Mouse (Mus musculus): ENCODE measurements around the gene Tcf7l1. TPM values are rescaled to one million over a fixed set of nuclear protein-coding genes. Genes with fewer than 3 reads are reported as not detected.
A peak's percentile ranks its signal among the peaks of the same experiment; 100 is the strongest.

Gene Tcf7l1
- total RNA-seq, 2 experiments from 2014 or later = 0.90 TPM; not detected in 1

GRCm38 (mm10) chr6:72607676-72608075 is 181.4 kb downstream of the Tcf7l1 start:
- ATAC-seq (replicated peaks; ENCODE audit: low FRiP score, low TSS enrichment, poor library complexity, severe bottlenecking) = no peak

- no peak for ATAC-seq (replicated peaks; ENCODE audit: low FRiP score, low TSS enrichment, poor library complexity, severe bottlenecking)
Measured at GRCm38 (mm10) chr6:72607060-72607459, 182.0 kb downstream of the Tcf7l1 start.

DNA sequence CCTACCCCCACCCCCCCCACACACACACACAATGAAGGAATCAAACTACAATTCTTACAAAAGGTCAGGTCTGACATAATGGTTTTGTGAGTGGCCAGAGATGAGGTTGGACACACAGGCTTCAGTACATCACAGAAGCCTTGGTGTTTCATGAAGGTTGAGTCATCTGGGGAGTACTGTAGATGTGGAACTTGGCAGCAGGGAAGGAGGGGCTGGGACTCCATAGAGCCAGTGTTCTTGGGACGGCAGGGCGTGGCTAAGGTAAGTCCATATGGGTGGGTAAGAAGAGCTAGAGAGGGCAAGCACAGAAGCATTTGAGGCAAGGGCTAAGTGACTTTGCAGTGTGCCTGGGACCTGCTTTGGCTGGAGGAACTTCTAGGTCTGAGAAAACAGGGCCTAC is 185.0 kb downstream of the Tcf7l1 start:
- no peak for ATAC-seq (replicated peaks; ENCODE audit: low FRiP score, low TSS enrichment, poor library complexity, severe bottlenecking)

DNA sequence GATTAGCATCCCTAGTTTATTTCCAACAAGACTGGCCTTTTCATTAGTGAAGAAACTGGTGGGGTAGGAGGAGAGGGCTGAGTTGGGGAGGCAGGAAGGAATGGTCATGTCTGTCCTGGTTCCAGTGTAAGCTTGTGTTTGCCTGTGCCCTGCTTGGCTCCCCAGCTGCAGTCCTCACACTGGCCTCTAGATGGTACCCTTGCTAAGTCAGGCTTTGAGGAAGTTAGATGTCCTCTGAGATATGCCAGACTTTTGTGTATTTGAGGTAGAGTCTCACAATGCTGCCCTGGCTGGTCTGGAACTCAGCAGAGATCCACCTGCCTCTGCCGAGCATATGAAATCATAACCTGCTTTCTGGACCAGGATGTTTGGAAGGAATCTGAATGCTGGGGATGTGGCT is 187.3 kb downstream of the Tcf7l1 start:
- peak; percentile 67 for ATAC-seq (replicated peaks; ENCODE audit: low FRiP score, low TSS enrichment, poor library complexity, severe bottlenecking)

- no peak for ATAC-seq (replicated peaks; ENCODE audit: low FRiP score, low TSS enrichment, poor library complexity, severe bottlenecking)
Measured at GRCm38 (mm10) chr6:72600771-72601170, 188.3 kb downstream of the Tcf7l1 start.

DNA sequence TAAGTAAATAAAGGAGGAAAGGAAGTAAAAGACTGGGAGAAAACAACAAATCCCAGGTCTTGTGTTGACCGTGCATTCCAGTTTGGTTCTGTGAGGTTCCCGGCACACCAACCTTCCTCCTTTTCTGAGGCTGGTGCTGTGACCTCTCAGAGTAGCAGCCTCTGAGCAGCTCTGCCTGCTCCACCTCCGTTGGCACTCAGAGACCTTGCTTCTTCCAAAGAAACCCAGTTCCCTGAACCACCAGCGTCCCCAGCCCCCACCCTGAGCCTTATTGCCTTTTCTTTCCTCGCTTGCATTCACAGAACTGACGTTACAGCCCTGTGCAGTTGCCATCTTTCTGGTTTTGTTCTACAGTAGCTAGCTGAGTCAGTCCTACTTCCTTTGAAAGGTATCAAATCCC is 188.8 kb downstream of the Tcf7l1 start:
- ATAC-seq (replicated peaks; ENCODE audit: low FRiP score, low TSS enrichment, poor library complexity, severe bottlenecking) = no peak

DNA sequence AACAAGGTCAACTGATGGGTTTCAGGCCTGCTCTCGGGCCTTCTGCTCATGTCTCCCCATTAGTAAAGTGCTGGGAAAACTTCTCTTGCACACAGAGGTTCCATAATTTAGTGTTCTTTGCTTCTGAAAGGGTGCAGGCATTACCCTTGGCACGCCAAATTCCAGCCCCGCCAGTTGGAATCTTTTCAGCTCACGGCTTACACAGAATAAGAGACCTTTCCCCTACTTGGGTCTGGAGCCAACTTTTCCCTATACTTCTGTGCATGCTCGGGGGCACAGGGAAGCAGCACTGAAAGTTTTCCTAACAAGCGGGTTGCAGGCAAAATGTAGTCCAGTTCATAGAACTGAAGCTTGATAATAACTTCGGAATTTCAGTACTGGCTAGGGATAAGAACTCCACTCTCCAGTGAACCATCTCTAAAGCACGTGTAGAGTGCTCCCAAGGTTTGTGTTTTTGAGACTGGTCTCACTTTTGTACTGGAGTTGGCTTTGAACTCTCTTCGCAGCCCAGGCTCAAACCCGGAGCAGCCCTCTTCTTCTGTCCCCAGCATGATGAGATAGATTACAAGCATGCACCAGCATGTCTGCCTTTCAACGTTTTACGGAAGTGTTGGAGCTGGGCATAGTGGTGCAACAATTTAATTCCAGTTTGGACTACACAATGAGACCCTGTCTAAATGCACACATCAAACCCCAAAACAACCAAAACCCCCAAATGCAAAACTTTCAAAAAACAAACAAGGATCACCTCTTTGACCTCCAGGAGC is 190.1 kb downstream of the Tcf7l1 start:
- ATAC-seq (replicated peaks; ENCODE audit: low FRiP score, low TSS enrichment, poor library complexity, severe bottlenecking) = no peak

DNA sequence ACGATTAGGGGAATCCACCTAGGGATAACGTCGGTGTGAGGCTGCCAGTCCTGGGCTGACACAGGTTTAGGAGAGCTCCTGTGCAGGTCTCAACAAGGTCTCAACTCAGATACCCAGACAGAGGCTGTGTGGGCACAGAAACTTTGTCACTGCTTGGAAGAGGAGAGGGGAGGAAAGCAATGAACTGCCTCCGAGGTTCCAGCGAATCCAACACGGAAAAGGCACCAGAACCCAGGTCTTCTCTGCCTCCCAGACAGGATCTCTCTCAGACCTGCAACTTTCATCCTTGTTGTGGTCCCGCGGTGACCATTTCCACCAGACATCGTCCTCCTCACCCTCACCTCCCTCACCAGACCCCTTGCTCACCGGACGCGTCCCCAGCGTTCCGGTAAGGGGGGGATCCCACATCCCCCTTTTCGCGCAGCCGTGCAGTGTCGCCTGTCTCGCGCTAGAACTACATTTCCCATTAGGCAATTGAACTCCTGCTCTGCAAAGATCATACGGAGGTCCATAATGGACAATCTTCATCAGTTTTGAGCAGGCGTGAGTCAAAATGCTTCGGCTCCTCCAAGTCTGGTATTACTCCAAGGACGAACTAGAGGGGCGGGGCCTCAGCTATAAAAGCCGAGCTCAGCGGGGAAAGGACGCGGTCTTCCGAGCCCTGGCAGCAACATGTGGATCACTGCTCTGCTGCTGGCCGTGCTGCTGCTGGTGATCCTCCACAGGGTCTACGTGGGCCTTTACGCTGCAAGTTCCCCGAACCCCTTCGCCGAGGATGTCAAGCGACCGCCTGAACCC is 190.9 kb downstream of the Tcf7l1 start, which contains the start of the genes Elmod3 and Retsat:
Gene Elmod3, minus strand, starts transcription at position 458 of the 798 bp plus-strand sequence.
Gene Retsat, plus strand, starts transcription at position 520 of the 798 bp plus-strand sequence.
- peak; percentile 81 for ATAC-seq (replicated peaks; ENCODE audit: low FRiP score, low TSS enrichment, poor library complexity, severe bottlenecking)

- ATAC-seq (replicated peaks; ENCODE audit: low FRiP score, low TSS enrichment, poor library complexity, severe bottlenecking) = no peak
Measured at GRCm38 (mm10) chr6:72597083-72597874, 191.8 kb downstream of the Tcf7l1 start.

DNA sequence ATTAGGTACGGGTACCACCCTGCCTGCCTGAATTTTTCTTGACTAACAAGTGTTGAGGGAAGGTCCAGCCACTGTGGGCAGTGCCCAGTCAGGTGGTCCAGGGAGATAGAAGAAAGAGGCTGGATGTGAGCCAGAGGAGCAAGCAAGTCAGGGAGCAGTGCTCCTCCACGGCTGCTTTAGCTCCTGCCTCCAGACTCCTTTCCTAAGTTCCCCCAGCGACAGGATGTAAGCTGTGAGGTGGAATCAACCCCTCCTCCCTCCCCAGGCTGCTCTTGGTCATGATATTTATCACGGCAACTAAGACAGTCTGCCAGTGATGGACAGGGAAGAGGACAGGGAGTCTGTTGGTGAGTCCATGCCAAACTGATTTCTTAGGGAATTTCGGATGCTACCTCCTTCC is 195.1 kb downstream of the Tcf7l1 start:
- no peak for ATAC-seq (replicated peaks; ENCODE audit: low FRiP score, low TSS enrichment, poor library complexity, severe bottlenecking)

DNA sequence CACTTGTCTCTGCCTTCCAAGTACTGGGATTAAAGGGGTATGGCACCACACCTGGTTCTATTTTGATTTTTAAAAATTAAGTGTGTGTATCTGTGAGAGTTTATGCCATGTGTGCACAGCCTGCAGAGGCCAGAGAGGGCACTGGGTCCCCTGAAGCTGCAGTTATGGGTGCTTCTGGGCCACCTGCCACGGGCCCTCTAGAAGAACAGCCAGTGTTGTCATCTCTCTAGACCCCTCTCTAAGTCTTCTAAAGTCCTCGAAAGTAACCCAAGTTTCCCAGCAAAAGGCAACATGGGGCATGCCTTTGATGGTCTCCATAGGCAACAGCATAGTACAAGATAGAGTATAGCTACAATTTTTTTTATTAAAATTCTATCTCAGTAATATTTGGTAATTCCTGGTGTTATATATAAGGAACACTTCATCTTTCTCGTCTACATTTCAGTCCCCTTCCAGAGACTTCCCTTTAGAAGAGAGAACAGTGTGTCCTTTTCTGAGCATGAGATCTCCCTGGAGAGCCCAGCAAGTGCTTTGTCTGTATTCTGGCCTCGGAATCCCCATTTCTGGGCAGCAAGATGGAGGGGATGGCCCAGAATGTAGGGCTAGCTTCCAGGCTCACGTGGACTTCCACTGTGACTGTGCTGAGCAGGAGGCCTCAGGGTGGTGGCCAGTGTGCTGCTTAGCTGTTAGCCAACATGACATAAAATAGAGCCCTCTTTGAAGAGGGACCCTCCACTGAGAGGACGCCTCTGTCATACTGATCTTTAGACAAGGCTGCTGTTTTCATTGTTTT is 195.8 kb downstream of the Tcf7l1 start:
- no peak for ATAC-seq (replicated peaks; ENCODE audit: low FRiP score, low TSS enrichment, poor library complexity, severe bottlenecking)

DNA sequence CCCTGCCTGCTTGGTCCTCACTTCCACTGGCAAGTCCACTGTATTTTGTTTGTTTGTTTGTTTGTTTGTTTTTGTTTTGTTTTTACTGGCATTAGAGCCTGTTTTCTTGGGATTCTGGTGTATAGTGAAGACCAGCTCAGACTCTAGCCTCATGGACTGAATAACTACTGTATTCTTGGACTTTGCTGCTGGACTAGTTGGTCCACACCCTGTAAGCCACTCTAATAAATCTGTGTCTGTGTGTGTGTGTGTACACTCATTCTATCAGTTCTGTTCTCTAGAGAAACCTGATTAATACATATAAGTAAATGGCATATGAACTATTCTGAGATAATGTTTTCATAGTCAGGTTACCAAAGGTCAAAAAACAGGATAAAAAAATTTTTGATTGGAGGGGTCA is 198.9 kb downstream of the Tcf7l1 start:
- no peak for ATAC-seq (replicated peaks; ENCODE audit: low FRiP score, low TSS enrichment, poor library complexity, severe bottlenecking)

DNA sequence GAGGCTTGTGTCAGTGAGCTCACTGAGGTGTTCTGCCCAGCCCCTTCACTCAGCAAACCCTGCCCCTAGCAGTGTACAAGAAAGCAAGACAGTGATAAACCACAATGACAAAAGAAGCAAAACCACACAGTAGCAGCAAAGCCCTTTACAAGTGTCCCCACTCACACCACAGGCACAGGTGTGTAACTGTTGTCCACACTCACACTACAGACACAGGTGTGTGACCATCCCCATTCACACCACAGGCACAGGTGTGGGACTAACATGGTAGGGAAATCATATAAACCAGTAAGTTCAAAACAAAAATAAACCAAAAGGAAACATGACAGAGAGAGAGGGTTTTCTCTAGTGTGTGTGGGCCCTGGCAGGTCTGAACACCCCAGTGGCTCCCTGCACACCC is 200.7 kb downstream of the Tcf7l1 start:
- ATAC-seq (replicated peaks; ENCODE audit: low FRiP score, low TSS enrichment, poor library complexity, severe bottlenecking) = no peak

DNA sequence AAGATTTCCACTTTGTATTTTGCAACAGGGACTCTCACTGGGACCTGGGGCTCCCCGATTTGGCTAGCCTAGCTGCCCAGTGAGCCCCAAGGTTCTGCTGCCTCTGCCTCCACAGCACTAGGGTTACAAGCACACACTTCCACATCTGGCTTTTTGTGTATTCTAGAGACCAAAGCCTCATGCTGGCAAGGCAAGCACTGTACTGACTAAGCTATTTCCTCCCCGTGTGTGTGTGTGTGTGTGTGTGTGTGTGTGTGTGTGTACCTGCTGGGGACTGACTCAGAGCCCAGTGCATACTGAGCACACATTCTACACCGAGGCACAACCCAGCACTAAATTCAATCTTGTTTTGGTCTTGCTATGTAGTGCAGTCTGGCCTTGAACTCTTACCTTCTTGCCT is 202.4 kb downstream of the Tcf7l1 start:
- no peak for ATAC-seq (replicated peaks; ENCODE audit: low FRiP score, low TSS enrichment, poor library complexity, severe bottlenecking)

DNA sequence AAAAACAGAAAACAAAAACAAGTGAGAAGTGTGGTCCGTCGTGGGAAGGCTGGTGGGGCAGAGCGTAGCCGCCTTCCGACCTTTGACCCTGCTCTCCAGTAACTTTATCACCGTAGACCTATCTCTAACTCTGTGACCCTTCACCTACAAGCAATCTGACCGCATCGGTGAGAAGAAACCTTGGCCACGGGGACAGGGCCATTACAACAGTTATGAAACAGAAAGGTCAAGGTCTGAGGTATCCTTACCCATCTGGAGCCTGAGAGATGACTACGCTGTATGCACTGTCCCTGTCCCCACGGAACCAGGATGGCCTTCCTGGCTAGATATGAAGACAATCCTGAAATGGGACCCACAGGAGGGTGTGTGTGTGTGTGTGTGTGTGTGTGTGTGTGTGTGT is 204.9 kb downstream of the Tcf7l1 start:
- ATAC-seq (replicated peaks; ENCODE audit: low FRiP score, low TSS enrichment, poor library complexity, severe bottlenecking) = no peak

- ATAC-seq (replicated peaks; ENCODE audit: low FRiP score, low TSS enrichment, poor library complexity, severe bottlenecking) = no peak
Measured at GRCm38 (mm10) chr6:72583211-72583839, 205.7 kb downstream of the Tcf7l1 start.

DNA sequence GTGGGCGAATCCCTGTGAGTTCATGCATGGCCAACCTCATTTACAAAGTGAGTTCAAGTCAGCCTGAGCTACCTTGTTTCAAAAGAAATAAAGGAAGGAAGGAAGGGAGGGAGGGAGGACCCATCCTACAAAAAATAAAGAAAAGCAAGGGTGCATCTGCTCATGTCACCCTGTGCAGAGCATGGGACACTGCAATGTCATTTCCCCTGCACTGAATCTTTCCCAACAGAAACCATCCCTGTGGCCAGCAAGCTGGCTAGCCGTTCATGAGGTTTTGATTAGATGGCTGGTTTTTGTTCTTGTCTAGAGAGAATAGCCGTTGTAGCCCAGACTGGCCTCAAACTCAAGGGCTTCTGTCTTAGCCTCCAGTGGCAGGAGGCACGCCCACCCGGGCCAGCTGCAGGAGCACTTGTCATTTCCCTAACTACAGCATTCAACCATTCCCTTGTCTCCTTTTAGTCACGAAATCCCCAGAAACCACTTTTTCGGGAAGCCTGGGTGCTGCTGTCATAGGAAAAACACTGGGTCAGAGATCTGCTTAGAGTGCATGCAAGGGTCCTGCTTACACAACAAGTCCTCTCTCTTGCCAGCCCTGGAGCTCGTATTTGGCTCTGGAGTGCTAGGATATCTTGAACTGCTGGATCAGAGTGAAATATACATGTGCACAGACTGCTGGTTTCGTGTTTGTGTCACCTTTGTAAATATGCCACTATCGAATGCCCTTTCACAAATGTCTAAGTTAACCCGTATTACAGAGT is 207.2 kb downstream of the Tcf7l1 start:
- no peak for ATAC-seq (replicated peaks; ENCODE audit: low FRiP score, low TSS enrichment, poor library complexity, severe bottlenecking)
